Mouse (Mus musculus): Measurements from ENCODE around the gene Gsap. TPM values are rescaled to one million over a fixed set of nuclear protein-coding genes. Genes with fewer than 3 reads are reported as not detected.
"Not testable (repeated sequence)": the region's sequence is repeated elsewhere in the genome, so short reads cannot be mapped to it uniquely, and the experiment has no call there.

Gene Gsap
- polyA plus RNA-seq, 1 experiment from 2014 or later, result 0.81 TPM

DNA sequence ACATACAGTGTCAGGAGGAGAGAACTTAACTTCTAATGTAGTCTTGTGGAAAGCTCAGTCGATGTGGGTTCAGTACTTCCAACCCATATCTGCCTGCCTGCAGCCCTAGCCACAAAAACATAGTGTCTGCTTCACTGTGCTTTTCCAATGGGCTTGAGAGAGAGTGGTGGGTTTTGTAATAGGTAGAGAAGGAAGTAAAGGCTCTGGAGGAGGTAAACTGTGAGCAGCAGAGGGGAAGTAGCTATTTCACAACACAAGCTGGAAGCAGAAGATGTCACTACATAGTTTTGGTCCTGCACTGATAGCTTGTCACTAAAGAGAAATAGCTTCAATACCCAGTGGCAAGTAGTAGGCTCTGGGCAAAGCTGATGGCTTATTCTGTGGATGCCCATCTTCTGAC is 146.1 kb downstream of the Gsap start:
- H3K27me3 ChIP-seq (replicated peaks; ENCODE audit: control insufficient read depth, insufficient read depth, low read length), result no peaks in the 10 kb centered on the region

DNA sequence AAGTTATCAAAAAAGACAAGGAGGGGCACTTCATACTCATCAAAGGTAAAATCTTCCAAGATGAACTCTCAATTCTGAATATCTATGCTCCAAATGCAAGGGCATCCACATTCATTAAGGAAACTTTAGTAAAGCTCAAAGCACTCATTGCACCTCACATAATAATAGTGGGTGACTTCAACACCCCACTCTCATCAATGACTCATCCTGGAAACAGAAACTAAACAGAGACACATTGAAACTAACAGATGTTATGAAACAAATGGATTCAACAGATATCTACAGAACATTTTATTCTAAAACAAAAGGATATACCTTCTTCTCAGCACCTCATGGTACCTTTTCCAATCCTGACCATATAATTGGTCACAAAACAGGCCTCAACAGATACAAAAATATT is 156.2 kb downstream of the Gsap start:
- H3K27ac ChIP-seq (ENCODE audit: low read depth, low read length); H3K4me2 ChIP-seq (replicated peaks; ENCODE audit: low read depth); ATAC-seq; H3K4me1 ChIP-seq (replicated peaks; ENCODE audit: control insufficient read depth, insufficient read depth, low read length); H3K4me3 ChIP-seq (ENCODE audit: low read depth, low read length); H3K36me3 ChIP-seq (ENCODE audit: control insufficient read depth, insufficient read depth); H3K9ac ChIP-seq (ENCODE audit: low read depth, low read length); H3K27me3 ChIP-seq (replicated peaks; ENCODE audit: control insufficient read depth, insufficient read depth, low read length); H3K9me3 ChIP-seq (ENCODE audit: control insufficient read depth): not testable (repeated sequence)

More for the DNA sequence above, 146.1 kb downstream of the Gsap start:
- no peak for TF ChIP-seq CTCF (IDR thresholded peaks at IDR 0.05; ENCODE audit: low read depth)
- no peak overlapping the region for H3K4me2 ChIP-seq (replicated peaks; ENCODE audit: low read depth)
- H3K9ac ChIP-seq (ENCODE audit: low read depth, low read length), result no peak overlapping the region
- no peak overlapping the region for H3K27ac ChIP-seq (ENCODE audit: low read depth, low read length)
- no peak for ATAC-seq
- H3K4me1 ChIP-seq (replicated peaks; ENCODE audit: control insufficient read depth, insufficient read depth, low read length), result no peaks in the 10 kb centered on the region
- H3K4me3 ChIP-seq (ENCODE audit: low read depth, low read length), result no peak overlapping the region
- H3K36me3 ChIP-seq (ENCODE audit: control insufficient read depth, insufficient read depth), result no peaks in the 10 kb centered on the region
- WGBS, result 79% methylated on average over 1 of the region's 1 CpGs
- H3K9me3 ChIP-seq (ENCODE audit: control insufficient read depth), result no peaks in the 10 kb centered on the region

DNA sequence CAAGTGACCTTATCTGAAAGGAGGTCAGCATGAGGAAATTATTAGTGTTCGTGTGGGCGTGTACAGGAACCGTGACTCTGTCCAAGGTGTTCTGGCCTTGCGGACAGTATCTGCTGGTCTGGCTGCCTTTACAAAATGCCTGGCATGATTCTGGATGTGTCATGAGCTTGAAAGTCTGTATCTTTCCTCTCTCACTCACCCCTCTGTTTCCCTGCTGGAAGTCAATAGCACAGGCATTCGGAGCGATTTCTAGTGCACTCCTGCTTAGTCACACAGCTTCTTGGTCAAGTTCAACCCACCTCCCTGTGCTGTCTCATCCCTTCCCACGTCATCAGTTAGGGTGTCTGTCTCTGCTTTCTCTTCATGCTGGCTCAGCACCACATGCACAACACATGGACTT is 162.3 kb downstream of the Gsap start:
- Histone ChIP-seq H3K4me3 (ENCODE audit: low read depth, low read length) (no peak overlapping the region), H3K27ac (ENCODE audit: low read depth, low read length) (no peak overlapping the region), H3K9me3 (ENCODE audit: control insufficient read depth) (no peaks in the 10 kb centered on the region), H3K36me3 (ENCODE audit: control insufficient read depth, insufficient read depth) (no peaks in the 10 kb centered on the region), H3K27me3 (replicated peaks; ENCODE audit: control insufficient read depth, insufficient read depth, low read length) (no peaks in the 10 kb centered on the region), H3K4me1 (replicated peaks; ENCODE audit: control insufficient read depth, insufficient read depth, low read length) (no peaks in the 10 kb centered on the region), H3K4me2 (replicated peaks; ENCODE audit: low read depth) (no peak overlapping the region), H3K9ac (ENCODE audit: low read depth, low read length) (no peak overlapping the region)
- 78% methylated on average over 7 of the region's 7 CpGs for WGBS
- TF ChIP-seq CTCF (IDR thresholded peaks at IDR 0.05; ENCODE audit: low read depth), result no peak
- no peak for ATAC-seq

DNA sequence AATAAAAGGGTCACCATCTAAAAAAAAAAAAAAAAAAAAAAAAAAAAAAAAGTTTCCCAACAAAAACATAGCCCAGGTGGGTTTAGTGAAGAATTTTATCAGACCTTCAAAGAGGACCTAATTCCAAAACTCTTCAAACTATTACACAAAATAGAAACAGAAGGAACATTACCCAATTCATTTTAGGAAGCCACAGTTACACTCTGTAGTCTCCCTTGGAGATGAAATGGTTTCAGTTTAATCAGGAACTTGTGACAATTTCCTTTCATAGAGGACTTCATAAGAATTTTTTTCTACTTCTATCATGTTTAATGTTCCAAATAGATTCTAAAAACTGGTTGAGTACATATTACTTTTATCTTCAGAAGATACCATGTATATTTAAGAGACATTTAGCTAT is 165.6 kb downstream of the Gsap start:
- no peak overlapping the region for H3K4me2 ChIP-seq (replicated peaks; ENCODE audit: low read depth)
- no peaks in the 10 kb centered on the region for H3K9me3 ChIP-seq (ENCODE audit: control insufficient read depth)
- no peaks in the 10 kb centered on the region for H3K4me1 ChIP-seq (replicated peaks; ENCODE audit: control insufficient read depth, insufficient read depth, low read length)
- no peak for TF ChIP-seq CTCF (IDR thresholded peaks at IDR 0.05; ENCODE audit: low read depth)
- ATAC-seq, result no peak
- H3K4me3 ChIP-seq (ENCODE audit: low read depth, low read length), result no peak overlapping the region
- H3K27me3 ChIP-seq (replicated peaks; ENCODE audit: control insufficient read depth, insufficient read depth, low read length), result no peaks in the 10 kb centered on the region
- no peak overlapping the region for H3K27ac ChIP-seq (ENCODE audit: low read depth, low read length)
- no peak overlapping the region for H3K9ac ChIP-seq (ENCODE audit: low read depth, low read length)
- H3K36me3 ChIP-seq (ENCODE audit: control insufficient read depth, insufficient read depth), result no peaks in the 10 kb centered on the region

DNA sequence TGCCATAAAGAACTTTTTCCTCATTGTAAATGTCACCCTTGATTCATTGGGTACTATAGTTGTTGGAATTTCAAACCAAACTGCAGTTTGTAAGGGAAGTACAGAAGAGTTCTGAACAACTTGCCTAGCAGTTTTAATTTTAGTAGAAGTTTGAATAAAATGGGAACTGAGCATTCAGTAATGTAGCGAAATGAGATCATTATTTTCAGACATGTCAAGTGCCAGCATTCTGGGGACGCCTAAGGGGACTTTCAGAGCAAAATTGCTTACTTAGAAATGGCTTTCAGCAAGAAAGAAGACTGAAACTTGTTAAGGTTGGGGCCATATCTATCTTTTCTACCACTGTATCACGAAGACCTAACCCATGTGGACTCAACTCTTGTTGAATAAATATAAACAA is 172.6 kb downstream of the Gsap start:
- no peaks in the 10 kb centered on the region for H3K36me3 ChIP-seq (ENCODE audit: control insufficient read depth, insufficient read depth)
- H3K4me3 ChIP-seq (ENCODE audit: low read depth, low read length), result no peak overlapping the region
- no peak for ATAC-seq
- H3K4me2 ChIP-seq (replicated peaks; ENCODE audit: low read depth), result no peak overlapping the region
- no peaks in the 10 kb centered on the region for H3K4me1 ChIP-seq (replicated peaks; ENCODE audit: control insufficient read depth, insufficient read depth, low read length)
- no peaks in the 10 kb centered on the region for H3K9me3 ChIP-seq (ENCODE audit: control insufficient read depth)
- H3K27me3 ChIP-seq (replicated peaks; ENCODE audit: control insufficient read depth, insufficient read depth, low read length), result no peaks in the 10 kb centered on the region
- WGBS, result 74% methylated on average over 3 of the region's 3 CpGs
- no peak overlapping the region for H3K9ac ChIP-seq (ENCODE audit: low read depth, low read length)
- H3K27ac ChIP-seq (ENCODE audit: low read depth, low read length), result no peak overlapping the region
- no peak for TF ChIP-seq CTCF (IDR thresholded peaks at IDR 0.05; ENCODE audit: low read depth)

DNA sequence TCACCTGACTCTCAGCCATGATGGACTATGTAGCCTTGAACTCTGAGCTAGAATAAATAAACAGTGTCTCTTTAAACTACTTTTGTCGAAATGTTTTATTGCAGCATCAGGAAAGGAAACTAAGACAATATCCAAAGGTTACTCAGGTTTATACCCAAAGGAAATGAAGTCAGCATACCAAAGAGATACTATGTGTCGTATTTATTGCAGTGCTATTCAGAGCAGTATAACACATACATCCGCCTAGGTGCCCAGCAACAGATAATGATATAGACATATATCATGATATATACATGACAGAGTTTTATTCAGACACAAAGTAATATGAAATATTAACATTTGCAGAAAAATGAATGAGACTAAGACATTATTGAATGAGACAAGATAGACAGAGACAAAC is 177.3 kb downstream of the Gsap start:
- Histone ChIP-seq H3K27ac (ENCODE audit: low read depth, low read length) (no peak overlapping the region), H3K9ac (ENCODE audit: low read depth, low read length) (no peak overlapping the region), H3K4me3 (ENCODE audit: low read depth, low read length) (no peak overlapping the region), H3K27me3 (replicated peaks; ENCODE audit: control insufficient read depth, insufficient read depth, low read length) (no peaks in the 10 kb centered on the region), H3K9me3 (ENCODE audit: control insufficient read depth) (no peaks in the 10 kb centered on the region), H3K4me1 (replicated peaks; ENCODE audit: control insufficient read depth, insufficient read depth, low read length) (no peaks in the 10 kb centered on the region), H3K36me3 (ENCODE audit: control insufficient read depth, insufficient read depth) (no peaks in the 10 kb centered on the region), H3K4me2 (replicated peaks; ENCODE audit: low read depth) (no peak overlapping the region)
- peak; percentile 98 for ATAC-seq
- no peak for TF ChIP-seq CTCF (IDR thresholded peaks at IDR 0.05; ENCODE audit: low read depth)
- 26% methylated on average over 3 of the region's 3 CpGs for WGBS

Other genes starting within 250 kb of the Gsap start
- gene Rsbn1l, start 229.9 kb upstream of the Gsap start, polyA plus RNA-seq (2015; fragmentation: Nextera tagmentation; extraction: Ambion mirVana), result 3.7 and 4.3 TPM in 2 replicates
- 12.9 and 14.3 TPM in 2 replicates for gene Ptpn12, start 130.3 kb upstream of the Gsap start, polyA plus RNA-seq (2015; fragmentation: Nextera tagmentation; extraction: Ambion mirVana)
- 24.5 and 26.3 TPM in 2 replicates for gene Fgl2, start 186.4 kb downstream of the Gsap start, polyA plus RNA-seq (2015; fragmentation: Nextera tagmentation; extraction: Ambion mirVana)
- 0.38 and 0.44 TPM in 2 replicates for gene Ccdc146, start 238.4 kb downstream of the Gsap start, polyA plus RNA-seq (2015; fragmentation: Nextera tagmentation; extraction: Ambion mirVana)
- gene Fam185a, start 238.7 kb downstream of the Gsap start, polyA plus RNA-seq (2015; fragmentation: Nextera tagmentation; extraction: Ambion mirVana), result 3.9 and 4.1 TPM in 2 replicates